Mouse (Mus musculus) ES-E14 (cell line): ENCODE data around the gene Prss57. TPM values are rescaled to one million over a fixed set of nuclear protein-coding genes. Genes with fewer than 3 reads are reported as not detected.
A peak's percentile ranks its signal among the peaks of the same experiment; 100 is the strongest.

Experiments
- DNase-seq: peaks from one replicate; pipeline ENCODE4 v3.0.0-alpha.2; 2013; ENCODE audit warnings: low read depth, low spot score
- H3K27ac ChIP-seq: 2 replicates; pipeline ENCODE4 v1.5.1; 2012; ENCODE audit warnings: low read depth, mild to moderate bottlenecking, low read length, moderate library complexity, mixed read lengths; ENCODE audit not compliant: poor library complexity, insufficient read depth, severe bottlenecking
- H3K36me3 ChIP-seq: 2 replicates; pipeline ENCODE4 v1.6.1; 2012; ENCODE audit warnings: mild to moderate bottlenecking, low read length, moderate library complexity, mixed read lengths; ENCODE audit not compliant: control insufficient read depth, poor library complexity, insufficient read depth, severe bottlenecking
- H3K4me1 ChIP-seq, 2 experiments: fragments of 150-350 bp in 1 of 2; sonication (generic) in 1 of 2; 2 replicates each; pipeline ENCODE4 v1.6.1; 2012; ENCODE audit warnings: low read length in 2 of 2, mild to moderate bottlenecking in 1 of 2, mixed read lengths in 1 of 2; ENCODE audit not compliant: control insufficient read depth in 2 of 2, insufficient read depth in 2 of 2, poor library complexity in 1 of 2
- H3K4me3 ChIP-seq, 2 experiments: fragments of 150-350 bp in 1 of 2; sonication (generic) in 1 of 2; 2 replicates each; pipeline ENCODE4 v1.5.1; 2012; ENCODE audit warnings: low read length in 2 of 2, low read depth in 1 of 2, mild to moderate bottlenecking in 1 of 2, mixed read lengths in 1 of 2; ENCODE audit not compliant: insufficient read depth in 1 of 2, poor library complexity in 1 of 2, severe bottlenecking in 1 of 2
- H3K9ac ChIP-seq: 2 replicates; pipeline ENCODE4 v1.6.1; 2012; ENCODE audit warnings: low read depth, mild to moderate bottlenecking, low read length, mixed read lengths; ENCODE audit not compliant: poor library complexity, insufficient read depth, severe bottlenecking
- H3K9me3 ChIP-seq: fragments of 150-350 bp; sonication (generic); 2 replicates; pipeline ENCODE4 v1.6.1; 2012; ENCODE audit warnings: low read depth, mild to moderate bottlenecking, low read length; ENCODE audit not compliant: control insufficient read depth, insufficient read depth
- CHD2 ChIP-seq: IDR thresholded peaks from 2 replicates; pipeline ENCODE4 v1.6.1; 2014; ENCODE audit warnings: mild to moderate bottlenecking, low read depth, low read length, inconsistent platforms
- HCFC1 ChIP-seq: IDR thresholded peaks from 2 replicates; pipeline ENCODE4 v1.6.1; 2012; ENCODE audit warnings: low read length, inconsistent platforms, borderline replicate concordance; ENCODE audit not compliant: insufficient read depth
- MAFK ChIP-seq: IDR thresholded peaks from 2 replicates; pipeline ENCODE4 v1.6.1; 2014; ENCODE audit warnings: mild to moderate bottlenecking, low read depth, low read length, inconsistent platforms; ENCODE audit not compliant: insufficient read depth
- ZC3H11A ChIP-seq: IDR thresholded peaks from 2 replicates; pipeline ENCODE4 v1.6.1; 2012; ENCODE audit warnings: low read depth, mild to moderate bottlenecking, inconsistent platforms, low read length, borderline replicate concordance
- ZNF384 ChIP-seq: IDR thresholded peaks from 2 replicates; pipeline ENCODE4 v1.6.1; 2012; ENCODE audit warnings: low read depth, low read length, inconsistent platforms
- in situ Hi-C, 2 experiments: fragments of 600-800 bp; cut with MboI; formaldehyde crosslinking; loops; one replicate each; pipeline ENCODE4 v1.15.1; 2025; ENCODE audit warnings: low sequenced_read_pairs in 2 of 2, inconsistent platforms in 1 of 2; ENCODE audit not compliant: unreplicated experiment in 2 of 2
- total RNA-seq: library from RNA; depleted of rRNA; stranded (reverse); fragments of 300-350 nt; gene quantifications from 2 replicates; pipeline ENCODE4 v1.2.3, GENCODE M21; 2012

Prss57 gene
- total RNA-seq, 1 experiment: 0.27 TPM

- TF ChIP-seq ZC3H11A (no peak), MAFK (no peak), ZNF384 (no peak), HCFC1 (no peak), CHD2 (no peak)
- no peaks in the 10 kb centered on the region for H3K9me3 ChIP-seq
- DNase-seq: no peak
- no peak overlapping the region for H3K27ac ChIP-seq
- H3K9ac ChIP-seq: no peak overlapping the region
- H3K4me3 ChIP-seq: peak overlapping the region in 1 of 2 experiments; percentile 20; a peak in 1 of 4 replicates
- H3K4me1 ChIP-seq: peaks cover 0 to 19% of the 10 kb centered on the region in 2 experiments; a peak in 2 of 4 replicates
- no peaks in the 10 kb centered on the region for H3K36me3 ChIP-seq
- in situ Hi-C loops: no loop called here
These were observed 12.8 kb downstream of the Prss57 start for GRCm38 (mm10) chr10:79778006-79778405.

- Histone ChIP-seq H3K9ac (no peak within 1 kb of the TSS; the same call in 1 of the 2 replicates), H3K4me1 (peaks cover 0 to 19% of the 10 kb centered on the region in 2 experiments; a peak in 2 of 4 replicates), H3K9me3 (no peaks in the 10 kb centered on the region), H3K36me3 (no peaks in the 10 kb centered on the region), H3K4me3 (peak within 1 kb of the TSS; percentile 56 to 59), H3K27ac (no peak within 1 kb of the TSS)
- no peak for DNase-seq
- TF ChIP-seq MAFK (no peak), CHD2 (no peak), ZC3H11A (no peak), ZNF384 (no peak), HCFC1 (no peak)
- in situ Hi-C loops: no loop called here
These were observed 13.6 kb downstream of the Prss57 start, which contains the start of gene Fstl3 for GRCm38 (mm10) chr10:79777103-79777531. Fstl3 (plus strand) TSS chr10:79777272.

GRCm38 (mm10) chr10:79774486-79775279, 16.1 kb downstream of the Prss57 start:
- in situ Hi-C loops: no loop called here
- TF ChIP-seq HCFC1: no peak
- TF ChIP-seq CHD2: no peak
- no peak for TF ChIP-seq MAFK
- TF ChIP-seq ZC3H11A: no peak
- no peak for TF ChIP-seq ZNF384
- Histone ChIP-seq H3K36me3 (no peaks in the 10 kb centered on the region), H3K9me3 (no peaks in the 10 kb centered on the region), H3K27ac (no peak overlapping the region), H3K9ac (no peak overlapping the region), H3K4me1 (peaks cover 0 to 12% of the 10 kb centered on the region in 2 experiments; a peak in 2 of 4 replicates), H3K4me3 (no peak overlapping the region)
- no peak for DNase-seq

GRCm38 (mm10) chr10:79773208-79773607, 17.6 kb downstream of the Prss57 start:
- no peak for DNase-seq
- no peak overlapping the region for H3K4me3 ChIP-seq
- H3K27ac ChIP-seq: no peak overlapping the region
- no peaks in the 10 kb centered on the region for H3K9me3 ChIP-seq
- H3K36me3 ChIP-seq: no peaks in the 10 kb centered on the region
- peaks cover 0 to 8% of the 10 kb centered on the region in 2 experiments; a peak in 1 of 4 replicates for H3K4me1 ChIP-seq
- H3K9ac ChIP-seq: no peak overlapping the region
- TF ChIP-seq MAFK: no peak
- TF ChIP-seq ZNF384: no peak
- no peak for TF ChIP-seq CHD2
- no peak for TF ChIP-seq ZC3H11A
- in situ Hi-C loops: no loop called here

GRCm38 (mm10) chr10:79772320-79772719, 18.4 kb downstream of the Prss57 start:
- peaks cover 0 to 7% of the 10 kb centered on the region in 2 experiments; a peak in 1 of 4 replicates for H3K4me1 ChIP-seq
- H3K9me3 ChIP-seq: no peaks in the 10 kb centered on the region
- no peaks in the 10 kb centered on the region for H3K36me3 ChIP-seq
- in situ Hi-C loops: no loop called here
- no peak overlapping the region for H3K9ac ChIP-seq
- H3K4me3 ChIP-seq: no peak overlapping the region
- no peak overlapping the region for H3K27ac ChIP-seq
- DNase-seq: peak; percentile 51
- TF ChIP-seq ZC3H11A (no peak), MAFK (no peak), CHD2 (no peak), ZNF384 (no peak), HCFC1 (no peak)
